Mouse (Mus musculus) liver, embryonic 16.5 days (tissue): Measurements from ENCODE around the gene Bricd5. TPM values are rescaled to one million over a fixed set of nuclear protein-coding genes. Genes with fewer than 3 reads are reported as not detected.

Source experiments
- ATAC-seq: fragments of 200-750 bp; cut with Nextera tagmentation; 2 replicates; pipeline ENCODE4 v1.8.0; 2017; ENCODE audit warnings: low read depth, mild to moderate bottlenecking, moderate number of reproducible peaks, moderate library complexity
- H3K27ac ChIP-seq: fragments of 300-500 bp; sonication (generic); 2 replicates; pipeline ENCODE4 v1.5.1; 2014; ENCODE audit warnings: mild to moderate bottlenecking, low read length
- H3K27me3 ChIP-seq: fragments of 300-500 bp; sonication (generic); 2 replicates; pipeline ENCODE4 v1.6.1; 2014; ENCODE audit warnings: low read depth, low read length, mixed read lengths; ENCODE audit not compliant: control insufficient read depth, insufficient read depth
- H3K36me3 ChIP-seq: fragments of 300-500 bp; sonication (generic); 2 replicates; pipeline ENCODE4 v1.6.1; 2014; ENCODE audit warnings: mild to moderate bottlenecking; ENCODE audit not compliant: control insufficient read depth, insufficient read depth
- H3K4me1 ChIP-seq: fragments of 300-500 bp; sonication (generic); 2 replicates; pipeline ENCODE4 v1.6.1; 2014; ENCODE audit warnings: low read depth, low read length, mixed read lengths; ENCODE audit not compliant: control insufficient read depth
- H3K4me2 ChIP-seq: fragments of 300-500 bp; sonication (generic); 2 replicates; pipeline ENCODE4 v1.6.1; 2014; ENCODE audit warnings: low read depth, low read length, mixed read lengths
- H3K4me3 ChIP-seq: fragments of 300-500 bp; sonication (generic); 2 replicates; pipeline ENCODE4 v1.5.1; 2014; ENCODE audit warnings: low read depth, mild to moderate bottlenecking, low read length
- H3K9ac ChIP-seq: fragments of 300-500 bp; sonication (generic); 2 replicates; pipeline ENCODE4 v1.6.1; 2014; ENCODE audit warnings: low read depth, low read length
- H3K9me3 ChIP-seq: fragments of 300-500 bp; sonication (generic); replicated peaks from 2 replicates; pipeline ENCODE4 v1.6.1; 2016; ENCODE audit warnings: low read length; ENCODE audit not compliant: control insufficient read depth
- WGBS: fragments of 180-500 bp; shearing (Covaris S2); extraction: QIAGEN DNeasy Blood & Tissue Kit; methylation state at CpG from one replicate; pipeline ENCODE4 v1.1.7; 2014; ENCODE audit not compliant: insufficient replicate concordance; 5-methylcytosine and 5-hydroxymethylcytosine counted together
- polyA plus RNA-seq: library from polyadenylated mRNA; unstranded; fragments of >200 nt; fragmentation: Nextera tagmentation; extraction: Ambion mirVana; gene quantifications from 2 replicates; pipeline ENCODE4 v1.2.1, GENCODE M21; 2015

The Bricd5 gene
- polyA plus RNA-seq, 1 experiment from 2014 or later = not detected

DNA sequence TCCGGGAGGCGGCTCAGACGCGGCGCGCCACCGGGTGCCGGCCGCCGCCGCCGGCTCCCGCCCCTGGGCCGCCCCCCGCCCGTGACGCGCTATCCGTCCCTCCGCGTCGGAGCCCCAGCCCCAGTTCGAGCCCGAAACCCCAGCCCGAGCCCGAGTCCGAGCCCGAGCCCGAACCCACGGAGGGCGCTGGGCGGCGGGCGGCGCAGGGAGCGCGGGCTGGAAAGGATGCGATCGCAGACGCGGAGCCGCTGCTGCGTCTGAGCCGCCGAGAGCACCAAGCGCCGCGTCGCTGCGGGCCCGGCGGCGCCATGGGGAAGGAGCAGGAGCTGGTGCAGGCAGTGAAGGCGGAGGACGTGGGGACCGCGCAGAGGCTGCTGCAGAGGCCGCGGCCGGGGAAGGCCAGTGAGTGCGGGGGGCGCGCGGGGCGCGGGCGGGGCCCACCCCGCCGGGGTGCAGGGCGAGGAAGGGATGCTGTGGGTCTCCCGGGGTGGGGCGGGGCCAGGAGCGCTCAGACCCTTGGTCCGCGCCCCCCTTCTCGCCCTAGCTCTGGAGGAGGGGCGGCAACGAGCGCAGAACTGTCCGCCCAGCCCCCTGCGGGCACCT lies 15.1 kb downstream of the Bricd5 start:
- Histone ChIP-seq H3K27ac (no peak overlapping the region), H3K36me3 (no peaks in the 10 kb centered on the region), H3K4me1 (peaks cover 5% of the 10 kb centered on the region), H3K4me3 (peak overlapping the region; percentile 57), H3K27me3 (peaks cover 47% of the 10 kb centered on the region), H3K4me2 (peak overlapping the region; percentile 74), H3K9me3 (no peaks in the 10 kb centered on the region), H3K9ac (peak overlapping the region; percentile 26; the same call in 1 of the 2 replicates)
- under 1% methylated on average over 56 of the region's 81 CpGs for WGBS
- ATAC-seq = no peak

DNA sequence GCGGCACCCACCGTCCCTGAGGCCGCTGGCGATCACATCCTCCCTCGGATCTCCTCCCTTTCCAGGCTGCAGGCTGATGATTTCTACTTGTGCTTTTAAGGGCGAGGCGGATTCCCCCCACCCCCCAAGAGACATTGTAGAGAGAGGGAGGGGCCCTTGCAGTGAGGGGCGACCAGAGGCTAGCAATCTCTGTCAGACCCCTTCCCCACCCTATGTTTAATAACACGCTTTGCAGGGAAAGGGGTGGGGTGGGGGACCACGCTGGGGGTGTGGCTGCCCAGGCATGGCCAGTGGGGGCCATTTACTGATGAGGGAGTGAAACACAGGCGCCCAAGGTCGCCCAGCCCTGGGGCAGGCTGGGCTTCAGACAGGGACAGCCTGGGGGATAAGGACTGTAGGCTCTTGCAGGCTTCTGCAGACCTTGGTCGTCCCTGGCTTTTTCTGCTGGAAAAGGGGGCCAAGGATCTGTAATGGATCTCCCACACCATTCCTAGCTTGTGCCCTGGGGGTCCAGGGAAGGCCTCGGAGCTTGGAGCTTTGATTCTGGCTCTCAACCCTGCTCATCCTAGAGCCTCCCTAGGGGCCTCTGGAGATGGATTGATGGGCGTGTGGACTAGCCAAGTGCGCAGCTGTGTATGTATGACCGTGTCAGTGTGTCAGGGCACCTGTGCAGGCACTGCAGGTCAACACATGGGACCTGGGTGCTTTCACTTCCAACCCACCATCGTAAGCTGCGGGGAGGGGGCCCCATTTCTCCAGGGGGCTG lies 15.8 kb downstream of the Bricd5 start:
- Histone ChIP-seq H3K27me3 (peaks cover 47% of the 10 kb centered on the region), H3K9me3 (no peaks in the 10 kb centered on the region), H3K4me3 (peak overlapping the region; percentile 57), H3K4me2 (peak overlapping the region; percentile 74), H3K36me3 (no peaks in the 10 kb centered on the region), H3K4me1 (peaks cover 5% of the 10 kb centered on the region), H3K27ac (no peak overlapping the region), H3K9ac (no peak overlapping the region)
- no peak for ATAC-seq
- 24% methylated on average over 19 of the region's 19 CpGs for WGBS

DNA sequence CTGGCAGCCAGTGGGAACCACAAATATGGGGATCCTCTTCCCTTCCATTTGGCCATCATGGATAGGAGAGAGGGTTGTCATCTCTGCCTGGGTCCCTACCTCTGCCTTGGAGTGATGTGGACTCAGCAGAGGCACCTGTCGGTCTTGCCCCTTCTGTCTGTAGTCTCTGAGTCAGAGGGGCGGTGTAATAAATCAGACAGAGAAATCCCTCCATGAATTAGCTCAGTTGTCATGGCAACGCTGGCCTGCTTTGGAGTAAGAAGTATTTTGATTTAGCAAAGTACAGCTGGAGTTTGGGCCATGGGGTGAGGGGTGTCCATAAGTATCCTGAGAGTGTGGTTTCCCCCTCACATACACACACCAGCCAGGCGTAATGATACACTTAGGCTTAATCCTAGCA lies 16.7 kb downstream of the Bricd5 start:
- H3K9me3 ChIP-seq = no peaks in the 10 kb centered on the region
- H3K36me3 ChIP-seq = no peaks in the 10 kb centered on the region
- H3K4me2 ChIP-seq = no peak overlapping the region
- H3K9ac ChIP-seq = no peak overlapping the region
- no peak for ATAC-seq
- peaks cover 47% of the 10 kb centered on the region for H3K27me3 ChIP-seq
- H3K4me1 ChIP-seq = peaks cover 5% of the 10 kb centered on the region
- H3K27ac ChIP-seq = no peak overlapping the region
- H3K4me3 ChIP-seq = no peak overlapping the region
- 66% methylated on average over 4 of the region's 4 CpGs for WGBS

DNA sequence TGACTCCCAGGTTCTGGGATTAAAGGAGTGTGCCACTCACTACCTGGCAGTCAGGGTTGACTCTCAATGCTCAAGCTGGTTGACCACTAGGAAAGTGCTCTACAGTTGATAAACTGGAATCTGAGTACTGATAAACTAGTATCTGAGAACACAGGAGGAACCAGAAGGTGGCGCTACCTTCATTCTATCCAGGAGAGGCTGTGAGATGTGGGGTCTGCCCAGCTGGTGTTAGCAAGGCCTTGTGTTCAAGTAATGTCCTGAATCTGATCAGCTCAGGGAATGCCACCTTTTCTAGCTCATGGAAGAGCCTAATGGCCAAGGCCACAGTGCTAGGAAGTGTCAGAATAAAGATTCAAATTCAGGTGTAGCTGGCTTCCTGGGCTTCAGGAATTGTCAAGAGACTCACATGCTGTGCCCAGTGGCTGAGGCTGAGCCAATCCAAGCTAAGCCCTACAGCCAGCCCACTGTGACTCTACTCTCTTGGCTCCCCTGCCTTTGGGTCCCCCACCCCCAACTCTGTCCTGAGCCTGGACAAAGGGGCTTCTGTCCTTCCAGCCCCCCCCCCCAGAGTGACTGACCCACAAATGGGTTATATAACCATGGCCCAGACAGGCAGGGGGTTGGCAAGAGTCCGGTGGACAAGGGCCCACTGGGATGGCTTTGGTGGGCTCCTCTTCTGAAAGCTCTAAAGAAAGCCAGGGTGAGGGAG lies 21.1 kb downstream of the Bricd5 start:
- WGBS = 37% methylated on average over 2 of the region's 2 CpGs
- no peak overlapping the region for H3K27ac ChIP-seq
- no peaks in the 10 kb centered on the region for H3K36me3 ChIP-seq
- H3K9ac ChIP-seq = no peak overlapping the region
- ATAC-seq = no peak
- peaks cover 12% of the 10 kb centered on the region for H3K27me3 ChIP-seq
- no peak overlapping the region for H3K4me3 ChIP-seq
- H3K9me3 ChIP-seq = no peaks in the 10 kb centered on the region
- H3K4me1 ChIP-seq = no peaks in the 10 kb centered on the region
- no peak overlapping the region for H3K4me2 ChIP-seq

DNA sequence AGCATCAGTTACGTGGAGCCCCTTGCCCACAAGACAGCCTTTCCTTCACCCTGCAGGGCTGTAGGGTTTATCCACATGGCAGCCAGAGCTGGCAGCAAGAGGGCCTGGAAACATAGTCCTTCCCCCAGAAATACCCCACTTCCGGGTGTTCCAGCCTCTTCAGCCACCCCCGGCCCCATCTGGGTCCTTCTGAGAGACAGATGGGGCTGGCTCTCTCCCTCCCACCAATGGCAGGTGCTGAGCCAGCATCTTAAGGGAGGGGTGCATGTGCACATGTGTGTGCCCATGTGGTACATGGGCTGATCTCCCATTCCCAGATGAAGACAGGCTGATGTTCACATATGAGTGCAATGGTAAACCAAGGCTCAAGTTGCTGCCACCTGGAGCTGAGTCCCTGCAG lies 21.8 kb downstream of the Bricd5 start:
- H3K9ac ChIP-seq = no peak overlapping the region
- ATAC-seq = no peak
- H3K4me1 ChIP-seq = no peaks in the 10 kb centered on the region
- no peak overlapping the region for H3K4me2 ChIP-seq
- H3K36me3 ChIP-seq = no peaks in the 10 kb centered on the region
- no peaks in the 10 kb centered on the region for H3K9me3 ChIP-seq
- H3K4me3 ChIP-seq = no peak overlapping the region
- H3K27ac ChIP-seq = no peak overlapping the region
- WGBS = 55% methylated on average over 3 of the region's 3 CpGs
- H3K27me3 ChIP-seq = peaks cover 5% of the 10 kb centered on the region

DNA sequence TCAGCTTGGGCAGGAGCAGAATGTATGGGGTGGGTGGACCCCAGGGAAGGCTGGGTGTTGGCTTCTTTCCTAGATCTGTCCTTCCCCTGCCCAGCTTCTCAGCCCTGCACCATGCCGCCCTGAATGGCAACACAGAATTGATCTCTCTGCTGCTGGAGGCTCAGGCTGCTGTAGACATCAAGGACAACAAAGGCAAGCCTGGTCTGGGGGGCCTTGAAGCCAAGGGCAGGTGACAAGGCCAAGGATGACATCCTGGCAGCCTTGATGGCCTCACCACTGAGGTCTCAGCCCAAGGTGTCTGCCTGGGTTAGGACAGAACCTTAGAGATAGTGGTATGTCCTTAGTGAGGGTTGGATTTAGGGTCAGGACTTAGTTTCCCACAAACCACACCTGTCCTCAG lies 22.3 kb downstream of the Bricd5 start:
- ATAC-seq = no peak
- H3K4me3 ChIP-seq = no peak overlapping the region
- H3K27me3 ChIP-seq = no peaks in the 10 kb centered on the region; the same call in 1 of the 2 replicates
- H3K4me1 ChIP-seq = no peaks in the 10 kb centered on the region
- no peaks in the 10 kb centered on the region for H3K36me3 ChIP-seq
- H3K27ac ChIP-seq = no peak overlapping the region
- H3K4me2 ChIP-seq = no peak overlapping the region
- WGBS = 71% methylated on average over 1 of the region's 1 CpGs
- H3K9ac ChIP-seq = no peak overlapping the region
- no peaks in the 10 kb centered on the region for H3K9me3 ChIP-seq

GRCm38 (mm10) chr17:24502208-24502607 lies 28.5 kb downstream of the Bricd5 start:
- H3K36me3 ChIP-seq = no peaks in the 10 kb centered on the region
- no peak overlapping the region for H3K4me2 ChIP-seq
- peaks cover 1% of the 10 kb centered on the region; the same call in 1 of the 2 replicates for H3K4me1 ChIP-seq
- no peaks in the 10 kb centered on the region for H3K27me3 ChIP-seq
- H3K27ac ChIP-seq = no peak overlapping the region
- H3K9me3 ChIP-seq = no peaks in the 10 kb centered on the region
- no peak for ATAC-seq
- H3K9ac ChIP-seq = no peak overlapping the region
- WGBS = 38% methylated on average over 11 of the region's 11 CpGs
- no peak overlapping the region for H3K4me3 ChIP-seq

- 88% methylated on average over 10 of the region's 10 CpGs for WGBS
- no peak for ATAC-seq
- H3K27ac ChIP-seq = no peak overlapping the region
These were observed 30.4 kb downstream of the Bricd5 start for GRCm38 (mm10) chr17:24504085-24504484.

More at GRCm38 (mm10) chr17:24504085-24504484, 30.4 kb downstream of the Bricd5 start:
- H3K9me3 ChIP-seq = no peaks in the 10 kb centered on the region
- H3K4me2 ChIP-seq = no peak overlapping the region
- H3K9ac ChIP-seq = no peak overlapping the region
- no peaks in the 10 kb centered on the region; the same call in 1 of the 2 replicates for H3K36me3 ChIP-seq
- H3K4me1 ChIP-seq = peaks cover 3% of the 10 kb centered on the region; the same call in 1 of the 2 replicates
- no peaks in the 10 kb centered on the region for H3K27me3 ChIP-seq
- no peak overlapping the region for H3K4me3 ChIP-seq
